Comparison of ENCODE assay signal across 1 mouse cellular context in genomic region chr11:121354091-121354707, GRCm38 (mm10).
TF ChIP-seq lines count a peak whose summit lies in the region.

Gene Wdr45b (minus strand): TSS chr11:121354445.

TF ChIP-seq in MEL, 35 proteins besides CTCF, POLR2A, EP300 and RAD21 (continued from another document):
- TF ChIP-seq GATA1 (IDR thresholded peaks at IDR 0.05; ENCODE audit: low read depth, low read length) (no peak), CHD2 (IDR thresholded peaks at IDR 0.05; ENCODE audit: low read length) (no peak), E2F4 (IDR thresholded peaks at IDR 0.05; ENCODE audit: borderline replicate concordance, low read depth, low read length) (peak; percentile 93; the same call in 1 of the 2 replicates), MYC (IDR thresholded peaks at IDR 0.05; ENCODE audit: low read depth, low read length) (peak; percentile 82)
